Mouse (Mus musculus) left cerebral cortex, adult 11 months (tissue): ENCODE measurements at regions not wholly inside any gene's neighbourhood (a gene's known extent, or its start where the extent isn't known, plus 50 kb on each side); places are given as distances from the start of the nearest gene placed in this dataset.

Experiments used
- DNase-seq: peaks from one replicate; pipeline ENCODE4 v3.0.0; 2022; ENCODE audit warnings: low spot score

GRCm38 (mm10) chr6:66236368-66236767 is 284.0 kb downstream of the 4930544G11Rik start:
- DNase-seq, result no peak

- DNase-seq, result no peak
These were observed 279.8 kb upstream of the Mad2l1 start for GRCm38 (mm10) chr6:66255378-66255777.

GRCm38 (mm10) chr6:66263429-66263828 is 271.8 kb upstream of the Mad2l1 start:
- DNase-seq, result no peak

GRCm38 (mm10) chr6:66263918-66264317 is 271.3 kb upstream of the Mad2l1 start:
- DNase-seq, result no peak

GRCm38 (mm10) chr6:66268427-66268826 is 266.8 kb upstream of the Mad2l1 start:
- no peak for DNase-seq

GRCm38 (mm10) chr6:66271414-66272206 is 263.6 kb upstream of the Mad2l1 start:
- no peak for DNase-seq

GRCm38 (mm10) chr6:66272216-66272615 is 263.0 kb upstream of the Mad2l1 start:
- DNase-seq, result no peak

- DNase-seq, result no peak
These were observed 260.5 kb upstream of the Mad2l1 start for GRCm38 (mm10) chr6:66274737-66275136.

- no peak for DNase-seq
These were observed 254.5 kb upstream of the Mad2l1 start for GRCm38 (mm10) chr6:66280701-66281100.

- no peak for DNase-seq
These were observed 252.5 kb upstream of the Mad2l1 start for GRCm38 (mm10) chr6:66282566-66283115.

GRCm38 (mm10) chr6:66283521-66283920 is 251.7 kb upstream of the Mad2l1 start:
- no peak for DNase-seq

- peak; percentile 7 for DNase-seq
These were observed 247.6 kb upstream of the Mad2l1 start for GRCm38 (mm10) chr6:66287607-66288006.

- no peak for DNase-seq
These were observed 246.0 kb upstream of the Mad2l1 start for GRCm38 (mm10) chr6:66289196-66289595.

- DNase-seq, result no peak
These were observed 243.6 kb upstream of the Mad2l1 start for GRCm38 (mm10) chr6:66291576-66291975.

GRCm38 (mm10) chr6:66298056-66298455 is 237.1 kb upstream of the Mad2l1 start:
- no peak for DNase-seq

- DNase-seq, result no peak
These were observed 235.0 kb upstream of the Mad2l1 start for GRCm38 (mm10) chr6:66300189-66300588.

GRCm38 (mm10) chr6:66344848-66345247 is 190.3 kb upstream of the Mad2l1 start:
- no peak for DNase-seq

- no peak for DNase-seq
These were observed 187.8 kb upstream of the Mad2l1 start for GRCm38 (mm10) chr6:66347356-66347755.

- DNase-seq, result no peak
These were observed 174.1 kb upstream of the Mad2l1 start for GRCm38 (mm10) chr6:66361130-66361529.

GRCm38 (mm10) chr6:66367263-66367662 is 167.9 kb upstream of the Mad2l1 start:
- DNase-seq, result no peak

GRCm38 (mm10) chr6:66381279-66381934 is 153.8 kb upstream of the Mad2l1 start:
- DNase-seq, result no peak

- no peak for DNase-seq
These were observed 152.7 kb upstream of the Mad2l1 start for GRCm38 (mm10) chr6:66382347-66383010.

- DNase-seq, result no peak
These were observed 140.0 kb upstream of the Mad2l1 start for GRCm38 (mm10) chr6:66395147-66395546.
